Mouse (Mus musculus): Measurements from ENCODE around the gene Exoc2. TPM values are rescaled to one million over a fixed set of nuclear protein-coding genes. Genes with fewer than 3 reads are reported as not detected.
A peak's percentile ranks its signal among the peaks of the same experiment; 100 is the strongest.

Exoc2 gene
- polyA plus RNA-seq, 1 experiment from 2014 or later, result 26.4 TPM

- DNase-seq (ENCODE audit: low spot score), result no peak
Measured at GRCm38 (mm10) chr13:30793196-30793595, 180.7 kb downstream of the Exoc2 start.

GRCm38 (mm10) chr13:30792741-30793140 lies 181.2 kb downstream of the Exoc2 start:
- H3K27me3 ChIP-seq (ENCODE audit: insufficient read depth, poor library complexity, severe bottlenecking), result peaks cover 3% of the 10 kb centered on the region; the same call in 1 of the 2 replicates
- H3K36me3 ChIP-seq, result no peaks in the 10 kb centered on the region
- no peak for DNase-seq (ENCODE audit: low spot score)
- no peak overlapping the region for H3K4me3 ChIP-seq
- H3K4me1 ChIP-seq, result no peaks in the 10 kb centered on the region
- WGBS, result 52% methylated on average over 3 of the region's 3 CpGs
- H3K9me3 ChIP-seq, result no peaks in the 10 kb centered on the region
- H3K27ac ChIP-seq, result no peak overlapping the region

More at GRCm38 (mm10) chr13:30793196-30793595, 180.7 kb downstream of the Exoc2 start:
- 84% methylated on average over 4 of the region's 4 CpGs for WGBS
- no peaks in the 10 kb centered on the region for H3K9me3 ChIP-seq
- H3K27me3 ChIP-seq (ENCODE audit: insufficient read depth, poor library complexity, severe bottlenecking), result peaks cover 3% of the 10 kb centered on the region; the same call in 1 of the 2 replicates
- H3K36me3 ChIP-seq, result no peaks in the 10 kb centered on the region
- no peak overlapping the region for H3K4me3 ChIP-seq
- no peak overlapping the region for H3K27ac ChIP-seq
- H3K4me1 ChIP-seq, result no peaks in the 10 kb centered on the region

GRCm38 (mm10) chr13:30792308-30792707 lies 181.6 kb downstream of the Exoc2 start:
- no peak for DNase-seq (ENCODE audit: low spot score)
- Histone ChIP-seq H3K36me3 (no peaks in the 10 kb centered on the region), H3K4me3 (no peak overlapping the region), H3K27ac (no peak overlapping the region), H3K9me3 (no peaks in the 10 kb centered on the region), H3K27me3 (ENCODE audit: insufficient read depth, poor library complexity, severe bottlenecking) (peaks cover 3% of the 10 kb centered on the region; the same call in 1 of the 2 replicates), H3K4me1 (peaks cover under 1% of the 10 kb centered on the region; the same call in 1 of the 2 replicates)
- 59% methylated on average over 9 of the region's 9 CpGs for WGBS

GRCm38 (mm10) chr13:30790016-30790415 lies 183.9 kb downstream of the Exoc2 start:
- H3K27me3 ChIP-seq (ENCODE audit: insufficient read depth, poor library complexity, severe bottlenecking), result peaks cover 3% of the 10 kb centered on the region; the same call in 1 of the 2 replicates
- 75% methylated on average over 5 of the region's 5 CpGs for WGBS
- no peak overlapping the region for H3K4me3 ChIP-seq
- no peaks in the 10 kb centered on the region for H3K36me3 ChIP-seq
- no peak overlapping the region for H3K27ac ChIP-seq
- peaks cover 24% of the 10 kb centered on the region for H3K4me1 ChIP-seq
- no peaks in the 10 kb centered on the region for H3K9me3 ChIP-seq
- no peak for DNase-seq (ENCODE audit: low spot score)

- H3K27me3 ChIP-seq (ENCODE audit: insufficient read depth, poor library complexity, severe bottlenecking), result peaks cover 2% of the 10 kb centered on the region; the same call in 1 of the 2 replicates
- H3K4me1 ChIP-seq, result peaks cover 27% of the 10 kb centered on the region
- no peaks in the 10 kb centered on the region for H3K9me3 ChIP-seq
- H3K4me3 ChIP-seq, result no peak overlapping the region
- H3K27ac ChIP-seq, result no peak overlapping the region
- no peaks in the 10 kb centered on the region for H3K36me3 ChIP-seq
- 78% methylated on average over 3 of the region's 3 CpGs for WGBS
- DNase-seq (ENCODE audit: low spot score), result no peak
Measured at GRCm38 (mm10) chr13:30788421-30788820, 185.5 kb downstream of the Exoc2 start.

GRCm38 (mm10) chr13:30787960-30788359 lies 185.9 kb downstream of the Exoc2 start:
- no peak for DNase-seq (ENCODE audit: low spot score)
- Histone ChIP-seq H3K27me3 (ENCODE audit: insufficient read depth, poor library complexity, severe bottlenecking) (no peaks in the 10 kb centered on the region), H3K4me3 (no peak overlapping the region), H3K9me3 (no peaks in the 10 kb centered on the region), H3K4me1 (peaks cover 28% of the 10 kb centered on the region), H3K36me3 (no peaks in the 10 kb centered on the region), H3K27ac (no peak overlapping the region)
- 92% methylated on average over 4 of the region's 4 CpGs for WGBS

- no peaks in the 10 kb centered on the region for H3K36me3 ChIP-seq
- 77% methylated on average over 2 of the region's 2 CpGs for WGBS
- no peak for DNase-seq (ENCODE audit: low spot score)
- H3K4me3 ChIP-seq, result no peak overlapping the region
- H3K9me3 ChIP-seq, result no peaks in the 10 kb centered on the region
- H3K4me1 ChIP-seq, result peaks cover 32% of the 10 kb centered on the region
- H3K27me3 ChIP-seq (ENCODE audit: insufficient read depth, poor library complexity, severe bottlenecking), result no peaks in the 10 kb centered on the region
- no peak overlapping the region for H3K27ac ChIP-seq
Measured at GRCm38 (mm10) chr13:30787556-30787955, 186.3 kb downstream of the Exoc2 start.

GRCm38 (mm10) chr13:30787036-30787320 lies 186.9 kb downstream of the Exoc2 start:
- Histone ChIP-seq H3K4me1 (peaks cover 38% of the 10 kb centered on the region), H3K9me3 (no peaks in the 10 kb centered on the region), H3K36me3 (no peaks in the 10 kb centered on the region), H3K27ac (peak overlapping the region; percentile 43; the same call in 1 of the 2 replicates), H3K4me3 (no peak overlapping the region), H3K27me3 (ENCODE audit: insufficient read depth, poor library complexity, severe bottlenecking) (no peaks in the 10 kb centered on the region)
- WGBS, result 63% methylated on average over 2 of the region's 2 CpGs
- no peak for DNase-seq (ENCODE audit: low spot score)

GRCm38 (mm10) chr13:30786235-30787035 lies 187.5 kb downstream of the Exoc2 start:
- WGBS, result 56% methylated on average over 5 of the region's 5 CpGs
- Histone ChIP-seq H3K36me3 (no peaks in the 10 kb centered on the region), H3K4me3 (no peak overlapping the region), H3K27me3 (ENCODE audit: insufficient read depth, poor library complexity, severe bottlenecking) (no peaks in the 10 kb centered on the region), H3K9me3 (no peaks in the 10 kb centered on the region), H3K27ac (0 out of 2 replicates have a peak overlapping the region, but pooled peaks have one; percentile 43), H3K4me1 (peaks cover 43% of the 10 kb centered on the region)
- DNase-seq (ENCODE audit: low spot score), result no peak

GRCm38 (mm10) chr13:30785423-30786040 lies 188.4 kb downstream of the Exoc2 start:
- no peak for DNase-seq (ENCODE audit: low spot score)
- Histone ChIP-seq H3K27me3 (ENCODE audit: insufficient read depth, poor library complexity, severe bottlenecking) (no peaks in the 10 kb centered on the region), H3K4me3 (no peak overlapping the region), H3K4me1 (peaks cover 49% of the 10 kb centered on the region), H3K9me3 (no peaks in the 10 kb centered on the region), H3K27ac (no peak overlapping the region; the same call in 1 of the 2 replicates), H3K36me3 (no peaks in the 10 kb centered on the region)
- 81% methylated on average over 4 of the region's 4 CpGs for WGBS

- Histone ChIP-seq H3K9me3 (no peaks in the 10 kb centered on the region), H3K27ac (peak overlapping the region; percentile 78; the same call in 1 of the 2 replicates), H3K27me3 (ENCODE audit: insufficient read depth, poor library complexity, severe bottlenecking) (no peaks in the 10 kb centered on the region), H3K4me1 (peaks cover 54% of the 10 kb centered on the region), H3K36me3 (no peaks in the 10 kb centered on the region), H3K4me3 (no peak overlapping the region)
- DNase-seq (ENCODE audit: low spot score), result no peak
- 39% methylated on average over 8 of the region's 8 CpGs for WGBS
Measured at GRCm38 (mm10) chr13:30782419-30782818, 191.5 kb downstream of the Exoc2 start.

- H3K27ac ChIP-seq, result peak overlapping the region; percentile 78; the same call in 1 of the 2 replicates
- H3K9me3 ChIP-seq, result no peaks in the 10 kb centered on the region
- no peak for DNase-seq (ENCODE audit: low spot score)
- no peaks in the 10 kb centered on the region for H3K27me3 ChIP-seq (ENCODE audit: insufficient read depth, poor library complexity, severe bottlenecking)
- H3K4me3 ChIP-seq, result no peak overlapping the region
- no peaks in the 10 kb centered on the region for H3K36me3 ChIP-seq
- H3K4me1 ChIP-seq, result peaks cover 49% of the 10 kb centered on the region
- 25% methylated on average over 2 of the region's 2 CpGs for WGBS
Measured at GRCm38 (mm10) chr13:30781905-30782304, 192.0 kb downstream of the Exoc2 start.

- H3K9me3 ChIP-seq, result no peaks in the 10 kb centered on the region
- peaks cover 24% of the 10 kb centered on the region for H3K4me1 ChIP-seq
- no peak overlapping the region for H3K27ac ChIP-seq
- 63% methylated on average over 11 of the region's 11 CpGs for WGBS
- no peak overlapping the region for H3K4me3 ChIP-seq
- DNase-seq (ENCODE audit: low spot score), result no peak
- no peaks in the 10 kb centered on the region for H3K27me3 ChIP-seq (ENCODE audit: insufficient read depth, poor library complexity, severe bottlenecking)
- no peaks in the 10 kb centered on the region for H3K36me3 ChIP-seq
Measured at GRCm38 (mm10) chr13:30777678-30778179, 196.2 kb downstream of the Exoc2 start.
